ENCODE assay signal across 19 mouse cellular contexts in the genomic region with DNA sequence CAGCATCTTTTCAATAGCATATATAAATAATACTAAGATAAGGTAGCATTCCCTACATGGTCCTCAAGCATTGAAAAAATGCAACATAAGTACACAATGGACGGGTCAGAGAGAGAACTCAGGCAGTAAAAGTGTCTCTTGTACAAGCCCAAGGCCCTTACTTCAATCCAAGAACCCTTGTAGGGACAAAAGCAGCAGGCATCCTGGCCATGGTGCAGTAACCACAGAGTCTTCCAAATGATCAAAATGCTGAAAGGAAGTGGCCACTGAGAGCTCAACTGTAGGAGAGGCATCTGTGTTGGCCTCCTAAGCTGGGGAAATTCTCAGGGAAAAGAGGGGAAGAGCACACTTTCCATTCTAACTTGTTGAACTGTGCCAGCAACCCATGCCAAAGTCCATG. TPM values are rescaled to one million over a fixed set of nuclear protein-coding genes. Genes with fewer than 3 reads are reported as not detected.
DNase-seq lines count a peak whose midpoint lies in the region; TF ChIP-seq lines count a peak whose summit lies in the region.
"Had no signal": no experiment of that assay in that cellular context is flagged by ENCODE, and none has a peak within 500 bp of the region (broad histone marks: within the 10 kb centered on the region; RNA-seq: fewer than 3 reads in every experiment).

No protein-coding gene starts in this region.

- no peak for TF ChIP-seq CTCF in left cerebral cortex, adult 2 months (IDR thresholded peaks at IDR 0.05)

- intact Hi-C loops in left cerebral cortex, postnatal 4 days (cut with DNase I) = no loop called here
- intact Hi-C loops in left cerebral cortex, adult 2 months (cut with DNase I) = no loop called here

- peak; percentile 36 to 60 for DNase-seq in cerebellum, postnatal 10 days
- DNase-seq in cerebellum, adult 18-20 months = no peak
- DNase-seq in cerebellum, postnatal 25 days = peak; percentile 26 to 46
- DNase-seq in cerebellum, adult 9-11 months = no peak
- peak; percentile 16 for DNase-seq in left cerebral cortex, postnatal 4 days
- DNase-seq in left cerebral cortex, adult 2 months (ENCODE audit: extremely low spot score in 1 of 2, low spot score in 2 of 2) = no peak
- DNase-seq: adrenal gland, adult 2 months; adrenal gland, postnatal 10 days; adrenal gland, postnatal 25 days; B cell, adult 2 months; cerebellum, adult 11-12 months; cerebellum, adult 8-10 months; cerebellum, postnatal 36 days; embryo, embryonic 11 days had no signal

- H3K27ac ChIP-seq in left cerebral cortex, adult 2 months = no peak overlapping the region
- H3K27ac ChIP-seq: embryonic facial prominence, embryonic 13.5 days; embryonic facial prominence, embryonic 15.5 days; forebrain, embryonic 10.5 days; forebrain, embryonic 12.5 days had no signal

- H3K4me3 ChIP-seq in left cerebral cortex, adult 2 months = no peak overlapping the region
- H3K4me3 ChIP-seq: embryonic facial prominence, embryonic 13.5 days; embryonic facial prominence, embryonic 15.5 days; erythroblast, embryonic 14.5 days; forebrain, embryonic 10.5 days; forebrain, embryonic 12.5 days had no signal

RNA-seq across cellular contexts. Expression of a gene that starts 2.5 kb away (rescaled TPM):
- total RNA-seq in left cerebral cortex, postnatal 4 days (2021) = 10 to 100 TPM; 30.0 to 33.3 TPM
- total RNA-seq in left cerebral cortex, adult 2 months (2021) = 10 to 100 TPM; 54.8 to 61.5 TPM

Comparison
In these comparisons a context has a peak if more than half of its experiments do, and no peak if none do; other contexts are left out.
1. DNase-seq: peak in cerebellum, postnatal 10 days (2 of 2), cerebellum, postnatal 25 days (2 of 2) and left cerebral cortex, postnatal 4 days (single experiment); none in cerebellum, adult 18-20 months (0 of 2), cerebellum, adult 9-11 months (single experiment) and left cerebral cortex, adult 2 months (0 of 2).